Mouse (Mus musculus): ENCODE results near the gene Ms4a4b.

DNA sequence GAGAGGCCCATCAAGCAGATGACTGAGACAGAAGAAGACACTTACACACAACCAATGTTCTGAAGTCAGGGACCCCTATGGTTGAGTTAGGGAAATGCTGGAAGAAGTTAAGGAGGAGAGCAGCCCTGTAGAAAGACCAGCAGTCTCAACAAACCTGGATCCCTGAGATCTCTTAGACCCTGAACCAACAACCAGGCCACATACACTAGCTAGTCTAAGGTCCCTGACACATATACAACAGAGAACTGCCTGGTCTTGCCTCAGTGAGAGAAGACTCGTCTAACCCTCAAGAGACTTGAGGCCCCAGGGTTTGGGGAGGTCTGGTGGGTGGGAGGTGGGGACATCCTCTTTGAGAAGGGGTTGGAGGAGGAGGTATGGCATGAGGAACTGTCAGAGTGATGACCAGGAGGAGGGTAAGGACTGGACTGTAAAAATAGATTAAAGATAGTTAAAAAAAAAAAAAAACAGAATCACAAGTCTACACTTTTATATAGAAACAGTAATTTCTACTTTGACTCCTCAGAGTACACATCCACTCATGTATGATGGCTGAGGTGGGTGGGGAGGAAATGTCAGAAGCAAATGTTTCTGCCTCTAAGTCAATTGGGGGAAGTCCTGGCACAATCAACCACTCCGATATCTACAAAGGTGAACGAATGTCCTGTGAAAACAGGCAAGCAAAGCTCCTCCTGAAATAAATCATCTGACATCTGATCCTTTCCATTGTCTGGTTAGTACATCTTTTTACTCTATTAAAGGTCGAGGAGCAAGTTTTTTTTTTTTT, 48.2 kb downstream of the Ms4a4b start:
- TF ChIP-seq POLR2A (IDR thresholded peaks at IDR 0.05; ENCODE audit: insufficient read depth, low read depth, low read length) (no peak), CTCF (IDR thresholded peaks at IDR 0.05) (no peak)
